Mouse (Mus musculus) liver, embryonic 13.5 days (tissue): Measurements from ENCODE around the gene Slc28a1. TPM values are rescaled to one million over a fixed set of nuclear protein-coding genes. Genes with fewer than 3 reads are reported as not detected.
"Not testable (repeated sequence)": the region's sequence is repeated elsewhere in the genome, so short reads cannot be mapped to it uniquely, and the experiment has no call there.

Experiments used
- ATAC-seq: fragments of 200-750 bp; cut with Nextera tagmentation; 2 replicates; pipeline ENCODE4 v1.8.0; 2017; ENCODE audit warnings: low read depth, mild to moderate bottlenecking, moderate number of reproducible peaks, moderate library complexity
- DNase-seq: peaks from one replicate; pipeline ENCODE4 v3.0.0; 2022
- H3K27ac ChIP-seq: fragments of 300-500 bp; sonication (generic); 2 replicates; pipeline ENCODE4 v1.5.1; 2015; ENCODE audit warnings: moderate library complexity, mild to moderate bottlenecking, inconsistent platforms
- H3K27me3 ChIP-seq: fragments of 300-500 bp; sonication (generic); 2 replicates; pipeline ENCODE4 v1.6.1; 2015; ENCODE audit warnings: mild to moderate bottlenecking, inconsistent platforms
- H3K36me3 ChIP-seq: fragments of 300-500 bp; sonication (generic); 2 replicates; pipeline ENCODE4 v1.6.1; 2015; ENCODE audit warnings: mild to moderate bottlenecking, inconsistent platforms
- H3K4me1 ChIP-seq: fragments of 300-500 bp; sonication (generic); replicated peaks from 2 replicates; pipeline ENCODE4 v1.6.1; 2015; ENCODE audit warnings: inconsistent platforms
- H3K4me2 ChIP-seq: fragments of 300-500 bp; sonication (generic); 2 replicates; pipeline ENCODE4 v1.6.1; 2015; ENCODE audit warnings: inconsistent platforms, mild to moderate bottlenecking, moderate library complexity
- H3K4me3 ChIP-seq: fragments of 300-500 bp; sonication (generic); replicated peaks from 2 replicates; pipeline ENCODE4 v1.5.1; 2015; ENCODE audit warnings: mild to moderate bottlenecking, inconsistent platforms
- H3K9ac ChIP-seq: fragments of 300-500 bp; sonication (generic); 2 replicates; pipeline ENCODE4 v1.6.1; 2015; ENCODE audit warnings: mild to moderate bottlenecking, inconsistent platforms
- H3K9me3 ChIP-seq: fragments of 300-500 bp; sonication (generic); replicated peaks from 2 replicates; pipeline ENCODE4 v1.6.1; 2016; ENCODE audit warnings: inconsistent platforms
- WGBS: fragments of 180-500 bp; shearing (Covaris S2); methylation state at CpG from one replicate; pipeline ENCODE4 v1.1.7; 2015; ENCODE audit not compliant: insufficient replicate concordance; 5-methylcytosine and 5-hydroxymethylcytosine counted together
- polyA plus RNA-seq: library from polyadenylated mRNA; unstranded; fragments of >200 nt; fragmentation: Nextera tagmentation; extraction: Ambion mirVana; gene quantifications from 2 replicates; pipeline ENCODE4 v1.2.1, GENCODE M21; 2015

The Slc28a1 gene
- polyA plus RNA-seq, 1 experiment from 2014 or later: 0.54 TPM

GRCm38 (mm10) chr7:81143056-81143455, 28.5 kb downstream of the Slc28a1 start:
- 66% methylated on average over 4 of the region's 4 CpGs for WGBS
- not testable (repeated sequence) for H3K27me3 ChIP-seq, H3K4me1 ChIP-seq, H3K27ac ChIP-seq, DNase-seq, ATAC-seq, H3K9ac ChIP-seq, H3K4me2 ChIP-seq, H3K9me3 ChIP-seq, H3K36me3 ChIP-seq, H3K4me3 ChIP-seq

- Histone ChIP-seq H3K4me2 (peak overlapping the region; percentile 46), H3K27ac (no peak overlapping the region), H3K36me3 (no peaks in the 10 kb centered on the region), H3K9ac (no peak overlapping the region), H3K4me3 (no peak overlapping the region), H3K27me3 (no peaks in the 10 kb centered on the region), H3K4me1 (peaks cover 14% of the 10 kb centered on the region), H3K9me3 (no peaks in the 10 kb centered on the region; the same call in 1 of the 2 replicates)
- DNase-seq (peak; percentile 57), ATAC-seq (peak; percentile 85)
- WGBS: 38% methylated on average over 11 of the region's 11 CpGs
These were observed 35.2 kb downstream of the Slc28a1 start for GRCm38 (mm10) chr7:81149759-81150158.

GRCm38 (mm10) chr7:81151216-81151615, 36.6 kb downstream of the Slc28a1 start:
- H3K9ac ChIP-seq: no peak overlapping the region
- no peak for ATAC-seq
- H3K4me1 ChIP-seq: peaks cover 14% of the 10 kb centered on the region
- no peak overlapping the region for H3K27ac ChIP-seq
- WGBS: 86% methylated on average over 8 of the region's 8 CpGs
- H3K4me2 ChIP-seq: no peak overlapping the region
- no peaks in the 10 kb centered on the region; the same call in 1 of the 2 replicates for H3K9me3 ChIP-seq
- H3K36me3 ChIP-seq: no peaks in the 10 kb centered on the region
- H3K4me3 ChIP-seq: no peak overlapping the region
- DNase-seq: no peak
- H3K27me3 ChIP-seq: no peaks in the 10 kb centered on the region

- DNase-seq: no peak
- Histone ChIP-seq H3K27me3 (no peaks in the 10 kb centered on the region; the same call in 1 of the 2 replicates), H3K4me3 (no peak overlapping the region), H3K4me1 (peaks cover 14% of the 10 kb centered on the region), H3K36me3 (no peaks in the 10 kb centered on the region), H3K9me3 (no peaks in the 10 kb centered on the region; the same call in 1 of the 2 replicates), H3K9ac (no peak overlapping the region), H3K27ac (no peak overlapping the region), H3K4me2 (no peak overlapping the region)
- ATAC-seq: no peak
- WGBS: 86% methylated on average over 10 of the region's 10 CpGs
These were observed 37.7 kb downstream of the Slc28a1 start for GRCm38 (mm10) chr7:81152306-81152705.

- DNase-seq (no peak), ATAC-seq (no peak)
- Histone ChIP-seq H3K9ac (no peak overlapping the region), H3K27ac (no peak overlapping the region), H3K9me3 (no peaks in the 10 kb centered on the region; the same call in 1 of the 2 replicates), H3K36me3 (no peaks in the 10 kb centered on the region), H3K4me3 (no peak overlapping the region), H3K27me3 (no peaks in the 10 kb centered on the region; the same call in 1 of the 2 replicates), H3K4me2 (no peak overlapping the region), H3K4me1 (peaks cover 14% of the 10 kb centered on the region)
- 66% methylated on average over 7 of the region's 7 CpGs for WGBS
These were observed 38.2 kb downstream of the Slc28a1 start for GRCm38 (mm10) chr7:81152826-81153225.

- Histone ChIP-seq H3K27me3 (no peaks in the 10 kb centered on the region; the same call in 1 of the 2 replicates), H3K9ac (no peak overlapping the region), H3K4me3 (no peak overlapping the region), H3K4me1 (peaks cover 14% of the 10 kb centered on the region), H3K9me3 (no peaks in the 10 kb centered on the region; the same call in 1 of the 2 replicates), H3K4me2 (no peak overlapping the region), H3K36me3 (no peaks in the 10 kb centered on the region), H3K27ac (no peak overlapping the region)
- WGBS: 70% methylated on average over 6 of the region's 6 CpGs
- ATAC-seq: no peak
- DNase-seq: no peak
These were observed 38.7 kb downstream of the Slc28a1 start for GRCm38 (mm10) chr7:81153327-81153726.

- H3K36me3 ChIP-seq, H3K4me3 ChIP-seq, H3K9me3 ChIP-seq, H3K27me3 ChIP-seq, DNase-seq, H3K9ac ChIP-seq, H3K4me2 ChIP-seq, ATAC-seq, H3K27ac ChIP-seq: not testable (repeated sequence)
- peaks cover 14% of the 10 kb centered on the region for H3K4me1 ChIP-seq
These were observed 39.6 kb downstream of the Slc28a1 start for GRCm38 (mm10) chr7:81154244-81154643.

- ATAC-seq: peak; percentile 59
- Histone ChIP-seq H3K4me1 (peaks cover 7% of the 10 kb centered on the region), H3K9me3 (no peaks in the 10 kb centered on the region; the same call in 1 of the 2 replicates), H3K9ac (no peak overlapping the region), H3K27ac (no peak overlapping the region), H3K4me2 (no peak overlapping the region), H3K27me3 (no peaks in the 10 kb centered on the region; the same call in 1 of the 2 replicates), H3K4me3 (no peak overlapping the region), H3K36me3 (no peaks in the 10 kb centered on the region)
- WGBS: 2% methylated on average over 3 of the region's 3 CpGs
- peak; percentile 41 for DNase-seq
These were observed 40.4 kb downstream of the Slc28a1 start for GRCm38 (mm10) chr7:81154960-81155359.

- DNase-seq (no peak), ATAC-seq (no peak)
- H3K27ac ChIP-seq: no peak overlapping the region
- no peak overlapping the region for H3K4me3 ChIP-seq
- H3K9ac ChIP-seq: no peak overlapping the region
- no peak overlapping the region for H3K4me2 ChIP-seq
- H3K4me1 ChIP-seq: no peaks in the 10 kb centered on the region
- 52% methylated on average over 7 of the region's 7 CpGs for WGBS
- no peaks in the 10 kb centered on the region; the same call in 1 of the 2 replicates for H3K27me3 ChIP-seq
- no peaks in the 10 kb centered on the region for H3K36me3 ChIP-seq
- no peaks in the 10 kb centered on the region for H3K9me3 ChIP-seq
These were observed 44.3 kb downstream of the Slc28a1 start for GRCm38 (mm10) chr7:81158933-81159332.

GRCm38 (mm10) chr7:81161666-81162065, 47.1 kb downstream of the Slc28a1 start:
- H3K36me3 ChIP-seq: no peaks in the 10 kb centered on the region
- no peak overlapping the region for H3K4me2 ChIP-seq
- DNase-seq: peak; percentile 27
- 62% methylated on average over 9 of the region's 9 CpGs for WGBS
- no peak overlapping the region for H3K9ac ChIP-seq
- no peak overlapping the region for H3K27ac ChIP-seq
- no peak for ATAC-seq
- no peaks in the 10 kb centered on the region for H3K9me3 ChIP-seq
- H3K27me3 ChIP-seq: no peaks in the 10 kb centered on the region; the same call in 1 of the 2 replicates
- H3K4me1 ChIP-seq: no peaks in the 10 kb centered on the region
- H3K4me3 ChIP-seq: no peak overlapping the region

GRCm38 (mm10) chr7:81162345-81162744, 47.7 kb downstream of the Slc28a1 start:
- ATAC-seq: peak; percentile 41; the same call in 1 of the 2 replicates
- WGBS: 15% methylated on average over 4 of the region's 4 CpGs
- no peak overlapping the region for H3K4me2 ChIP-seq

GRCm38 (mm10) chr7:81164411-81164810, 49.8 kb downstream of the Slc28a1 start:
- Histone ChIP-seq H3K4me2 (no peak overlapping the region), H3K27me3 (no peaks in the 10 kb centered on the region), H3K9me3 (no peaks in the 10 kb centered on the region), H3K9ac (no peak overlapping the region), H3K4me3 (no peak overlapping the region), H3K27ac (no peak overlapping the region), H3K4me1 (no peaks in the 10 kb centered on the region), H3K36me3 (no peaks in the 10 kb centered on the region)
- 63% methylated on average over 7 of the region's 7 CpGs for WGBS
- DNase-seq (no peak), ATAC-seq (no peak)

More at GRCm38 (mm10) chr7:81162345-81162744, 47.7 kb downstream of the Slc28a1 start:
- Histone ChIP-seq H3K27me3 (no peaks in the 10 kb centered on the region; the same call in 1 of the 2 replicates), H3K4me1 (no peaks in the 10 kb centered on the region), H3K9me3 (no peaks in the 10 kb centered on the region), H3K27ac (no peak overlapping the region), H3K4me3 (no peak overlapping the region), H3K36me3 (no peaks in the 10 kb centered on the region), H3K9ac (no peak overlapping the region)
- DNase-seq: peak; percentile 55
